Mouse (Mus musculus): ENCODE results near the gene Ldhd.
"Not testable (repeated sequence)": the region's sequence is repeated elsewhere in the genome, so short reads cannot be mapped to it uniquely, and the experiment has no call there.

Gene Ldhd

DNA sequence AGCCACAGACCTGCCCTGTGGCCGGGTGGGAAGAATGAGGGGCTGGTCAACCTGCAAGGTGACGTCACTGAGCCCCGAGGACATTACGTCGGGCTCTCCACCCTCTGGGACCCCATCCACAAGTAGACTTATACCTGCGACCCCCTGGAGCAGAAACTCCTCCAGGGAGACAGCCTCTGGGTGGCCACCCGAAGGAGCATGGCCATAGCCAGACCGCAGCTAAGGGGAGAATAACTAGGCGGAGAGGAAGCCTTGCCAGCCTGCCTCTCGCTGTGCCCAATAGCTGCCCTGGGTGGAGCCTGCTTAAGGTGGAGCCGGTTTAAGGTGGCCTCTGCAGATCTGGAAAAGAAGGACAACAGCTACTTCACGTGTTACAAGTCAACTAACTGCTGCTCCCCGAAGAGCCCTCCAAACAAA is at the start of gene Ldhd:
Gene Ldhd (minus strand): TSS at position 270 of the 417 bp plus-strand sequence.
- DNase-seq (ENCODE audit: low spot score) = no peak

DNA sequence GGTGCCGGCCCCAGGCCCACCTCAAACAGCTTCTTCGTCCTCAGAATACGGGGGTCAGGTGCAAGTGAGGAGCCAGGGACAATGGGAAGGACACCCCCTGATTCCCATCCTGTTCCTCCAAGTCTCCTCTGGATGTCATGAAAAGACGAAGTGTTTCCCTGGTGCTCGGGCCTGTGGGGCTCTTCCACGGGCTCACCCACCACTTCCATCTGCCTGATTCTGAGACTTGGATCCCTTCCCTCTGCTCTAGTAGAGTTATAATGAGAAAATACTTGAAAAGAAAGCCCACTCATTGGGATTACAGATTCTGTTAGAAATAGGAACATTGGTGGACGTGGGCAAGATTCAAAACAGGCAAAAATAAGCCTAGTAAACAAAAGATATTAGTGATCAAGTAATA is 48.7 kb upstream of the Ldhd start:
- DNase-seq (ENCODE audit: low spot score) = no peak

DNA sequence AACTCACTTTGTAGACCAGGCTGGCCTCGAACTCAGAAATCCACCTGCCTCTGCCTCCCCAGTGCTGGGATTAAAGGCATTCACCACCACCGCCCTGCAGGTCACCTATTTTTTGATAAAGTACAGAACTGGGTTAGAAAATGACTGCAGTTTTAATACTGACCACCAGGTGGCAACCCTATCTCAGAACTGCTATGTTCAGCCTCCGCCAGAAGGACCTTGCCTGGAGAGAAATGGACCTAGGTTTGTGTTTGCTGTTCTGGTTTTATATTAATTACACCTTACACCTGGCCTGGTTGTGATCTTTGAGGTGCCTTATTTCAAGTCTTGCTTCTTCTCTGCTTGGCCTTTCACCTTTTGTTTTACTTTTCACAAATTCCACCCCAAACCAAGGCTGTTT is 47.9 kb upstream of the Ldhd start:
- peak; percentile 77 for DNase-seq (ENCODE audit: low spot score)

DNA sequence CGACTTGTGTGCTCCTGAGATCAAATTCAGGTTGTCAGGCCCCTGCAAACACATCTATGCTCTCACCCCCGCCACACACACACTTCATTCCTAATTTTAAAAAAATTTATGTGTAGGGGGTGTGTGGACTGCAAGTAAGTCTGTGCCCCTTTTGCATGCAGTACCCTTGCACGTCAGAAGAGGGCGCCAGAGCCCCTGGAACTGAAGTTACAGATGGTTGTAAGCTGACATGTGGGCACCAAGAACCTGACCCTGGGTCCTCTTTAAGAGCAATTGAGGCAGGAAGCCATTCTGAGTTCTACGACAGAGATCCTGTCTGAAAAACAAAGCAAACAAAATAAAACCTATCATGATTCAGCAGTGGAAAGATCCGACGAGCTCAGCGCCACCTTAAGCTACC is 46.1 kb upstream of the Ldhd start:
- DNase-seq (ENCODE audit: low spot score) = no peak

DNA sequence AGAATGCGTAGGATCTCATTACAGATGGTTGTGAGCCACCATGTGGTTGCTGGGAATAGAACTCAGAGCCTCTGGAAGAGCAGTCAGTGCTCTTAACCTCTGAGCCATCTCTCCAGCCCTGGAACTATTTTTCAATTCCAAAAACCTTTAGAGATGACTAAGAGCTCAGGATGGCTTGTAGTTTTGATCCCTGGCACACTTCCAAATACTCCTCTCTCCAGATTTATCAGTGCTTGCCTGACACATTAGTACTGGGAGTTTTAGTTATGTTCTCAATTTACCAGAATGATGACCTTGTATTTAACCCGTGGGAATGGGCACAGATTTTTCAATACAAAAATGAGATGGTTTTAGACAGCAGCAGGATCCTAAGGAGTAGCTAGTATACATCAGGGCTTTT is 36.6 kb upstream of the Ldhd start:
- no peak for DNase-seq (ENCODE audit: low spot score)

DNA sequence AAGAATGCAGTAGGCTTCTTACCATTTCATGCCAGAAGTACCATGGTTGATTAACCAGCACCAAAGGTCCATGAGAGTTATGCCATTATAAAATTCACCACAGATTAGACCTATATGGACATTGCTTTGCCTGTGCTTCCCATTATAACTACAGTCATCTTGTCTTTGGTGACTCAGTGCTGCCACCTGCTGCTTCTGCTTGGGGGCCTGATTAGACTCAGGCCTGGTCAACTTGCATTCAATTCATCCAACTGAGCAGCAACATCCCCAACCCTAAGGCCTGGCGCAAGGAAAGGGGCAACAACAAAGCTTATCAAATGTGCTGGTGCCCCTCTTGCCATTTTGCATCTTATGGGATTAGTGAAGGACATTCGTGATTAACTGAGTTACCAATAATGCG is 32.3 kb upstream of the Ldhd start:
- DNase-seq (ENCODE audit: low spot score) = peak; percentile 75

DNA sequence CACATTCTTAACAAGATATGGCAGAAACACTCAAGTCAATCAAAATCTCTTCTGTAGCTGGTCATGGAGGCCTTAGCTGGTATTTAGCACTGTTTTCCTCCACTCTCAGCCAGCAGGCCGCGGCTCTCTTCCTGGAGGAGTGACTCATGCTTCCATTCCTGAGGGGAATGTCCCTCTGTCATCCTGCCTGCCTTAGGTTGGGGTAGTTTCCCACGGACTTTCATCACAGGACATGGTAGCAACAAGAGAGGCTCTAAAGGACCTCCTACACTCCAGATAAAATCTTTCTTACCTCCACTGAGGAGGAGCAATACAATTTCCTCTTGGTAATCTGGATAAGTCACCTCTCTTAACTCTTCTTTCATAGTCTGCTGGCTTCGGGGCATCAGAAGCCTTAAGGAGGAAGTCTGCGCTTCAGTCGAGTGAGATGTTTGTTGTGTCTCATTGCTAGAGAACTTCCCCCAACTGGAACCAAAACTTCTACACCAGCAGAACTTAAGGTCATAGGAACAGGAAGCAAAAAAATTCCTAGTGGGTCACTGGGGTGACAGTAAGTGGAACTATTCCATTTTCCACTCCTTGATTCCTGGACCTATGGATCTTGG is 28.7 kb upstream of the Ldhd start:
- DNase-seq (ENCODE audit: low spot score) = no peak

DNA sequence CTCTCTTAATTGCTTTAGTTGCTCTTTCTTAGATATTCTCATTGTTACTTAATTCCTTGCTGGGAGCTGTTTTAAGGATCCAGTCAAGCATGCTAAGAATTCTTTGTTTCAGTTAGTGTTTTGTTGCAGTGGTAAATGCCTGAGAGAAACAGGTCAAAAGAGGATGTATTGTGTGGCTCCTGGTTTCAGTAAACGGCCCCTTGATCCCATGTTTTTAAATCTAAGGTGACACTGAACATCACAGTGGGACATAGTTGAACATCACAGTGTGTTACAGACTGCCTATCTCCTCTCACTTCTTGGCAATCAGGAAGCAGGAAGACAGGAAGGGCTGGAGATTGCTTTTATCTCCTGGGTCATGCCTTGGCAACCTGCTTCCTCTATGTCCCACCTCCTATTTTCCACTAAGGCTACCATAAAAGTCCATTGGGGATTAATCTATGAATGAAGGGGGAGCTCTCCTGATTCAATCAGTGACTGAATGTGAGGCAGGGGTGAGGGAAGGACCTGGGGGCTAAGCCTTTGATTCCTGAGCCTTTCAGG is 27.2 kb upstream of the Ldhd start:
- no peak for DNase-seq (ENCODE audit: low spot score)

DNA sequence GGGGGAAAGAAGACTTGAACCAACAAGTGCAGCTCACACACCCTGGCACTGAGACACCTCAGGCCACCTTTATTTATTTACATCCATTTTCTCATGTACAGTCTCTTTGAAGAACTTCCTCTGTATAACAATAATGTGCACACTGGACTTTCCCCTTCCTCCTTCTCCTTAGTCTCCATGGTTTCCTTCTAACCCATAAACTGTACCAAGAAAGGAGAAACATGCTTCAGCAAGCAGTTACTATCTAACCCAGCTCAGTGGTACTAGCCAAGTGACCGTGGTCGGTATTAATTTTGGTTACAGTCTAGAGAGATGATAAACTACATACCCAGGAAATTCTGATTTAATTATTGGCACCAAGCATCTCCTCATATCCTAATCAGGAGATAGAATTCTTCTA is 23.4 kb upstream of the Ldhd start:
- no peak for DNase-seq (ENCODE audit: low spot score)

DNA sequence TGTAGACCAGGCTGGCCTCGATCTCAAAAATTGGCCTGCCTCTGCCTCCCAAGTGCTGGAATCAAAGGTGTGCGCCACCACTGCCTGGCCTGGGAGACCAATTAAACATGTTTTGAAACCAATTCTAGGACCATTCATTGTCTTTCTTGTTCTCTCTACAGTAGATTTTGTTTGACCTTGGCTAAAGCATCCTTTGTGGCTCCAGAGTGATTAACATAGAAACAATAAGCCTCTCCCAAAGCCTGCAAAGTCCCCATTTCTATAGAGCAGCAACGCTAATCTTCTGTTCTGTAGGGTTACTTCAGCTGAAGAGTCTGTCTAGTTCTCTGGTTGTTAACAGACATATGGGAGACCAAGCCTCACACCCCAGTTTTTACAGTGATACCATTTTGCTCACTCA is 20.5 kb upstream of the Ldhd start:
- DNase-seq (ENCODE audit: low spot score) = no peak

DNA sequence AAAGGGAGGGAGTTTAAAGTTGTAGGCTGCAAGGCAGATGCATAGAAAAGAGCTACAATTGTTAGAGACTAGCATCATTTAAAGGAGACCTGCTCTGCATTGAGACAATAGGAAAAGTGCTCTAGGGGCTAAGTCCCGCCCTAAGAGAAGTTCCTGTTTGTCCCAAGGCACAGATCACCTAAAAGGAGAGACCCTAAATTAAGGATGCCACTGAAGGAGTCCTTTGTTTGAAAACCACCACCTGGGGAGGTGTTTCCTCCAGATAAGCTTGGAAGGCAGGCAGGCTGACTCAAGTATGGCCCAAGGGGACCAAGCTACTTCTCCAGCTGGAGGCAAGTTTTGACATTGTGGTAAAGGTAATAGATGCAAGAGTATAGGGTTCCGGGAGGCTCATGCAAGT is 18.7 kb upstream of the Ldhd start:
- DNase-seq (ENCODE audit: low spot score) = no peak

DNA sequence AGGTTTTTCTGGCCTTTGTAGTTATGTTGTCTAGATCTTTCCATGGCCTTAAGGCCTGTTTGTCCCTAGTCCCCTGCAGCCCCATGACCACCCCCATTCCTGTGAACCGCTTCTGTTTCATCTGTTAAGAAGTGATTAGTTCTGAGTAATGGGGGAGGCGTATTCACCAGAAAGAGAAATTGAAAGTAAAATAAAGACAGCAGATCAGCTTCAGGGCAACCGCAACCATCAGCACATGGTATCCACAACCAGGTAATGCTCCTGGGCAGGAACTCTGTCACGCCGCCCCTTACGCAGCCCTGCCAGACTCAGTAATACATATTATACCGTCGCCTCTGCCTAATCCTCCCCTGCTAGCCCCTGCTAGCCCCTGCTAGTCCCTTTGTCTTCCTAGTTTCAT is 15.5 kb upstream of the Ldhd start:
- DNase-seq (ENCODE audit: low spot score) = no peak

DNA sequence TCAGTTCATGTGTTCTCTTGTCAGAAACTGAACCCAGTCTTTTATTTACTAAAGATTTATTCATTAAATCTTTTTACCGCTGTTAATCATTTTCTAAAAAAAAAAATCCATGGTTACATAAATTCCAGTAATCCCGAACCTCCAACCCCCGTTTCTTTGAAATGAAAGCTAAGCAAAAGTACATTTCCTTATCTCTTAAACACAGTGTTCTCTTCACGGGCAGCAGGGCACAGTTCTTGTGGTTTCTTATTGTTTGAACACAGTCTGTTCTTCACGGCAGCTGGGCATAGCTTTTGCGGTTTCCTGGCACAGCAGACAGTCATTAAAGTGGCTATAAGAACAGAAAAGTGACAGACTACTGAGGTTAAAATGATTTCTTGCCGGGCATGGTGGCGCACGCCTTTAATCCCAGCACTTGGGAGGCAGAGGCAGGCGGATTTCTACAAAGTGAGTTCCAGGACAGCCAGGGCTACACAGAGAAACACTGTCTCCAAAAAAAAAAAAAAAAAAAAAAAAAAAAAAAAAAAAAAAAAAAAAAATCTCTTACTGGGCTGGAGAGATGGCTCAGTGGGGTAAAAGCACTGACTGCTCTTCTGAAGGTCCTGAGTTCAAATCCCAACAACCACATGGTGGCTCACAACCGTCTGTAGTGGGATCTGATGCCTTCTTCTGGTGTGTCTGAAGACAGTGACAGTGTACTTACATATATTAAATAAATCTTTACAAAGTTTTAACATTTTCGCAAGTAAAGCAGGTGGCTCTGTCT is 14.3 kb upstream of the Ldhd start:
- DNase-seq (ENCODE audit: low spot score) = not testable (repeated sequence)

DNA sequence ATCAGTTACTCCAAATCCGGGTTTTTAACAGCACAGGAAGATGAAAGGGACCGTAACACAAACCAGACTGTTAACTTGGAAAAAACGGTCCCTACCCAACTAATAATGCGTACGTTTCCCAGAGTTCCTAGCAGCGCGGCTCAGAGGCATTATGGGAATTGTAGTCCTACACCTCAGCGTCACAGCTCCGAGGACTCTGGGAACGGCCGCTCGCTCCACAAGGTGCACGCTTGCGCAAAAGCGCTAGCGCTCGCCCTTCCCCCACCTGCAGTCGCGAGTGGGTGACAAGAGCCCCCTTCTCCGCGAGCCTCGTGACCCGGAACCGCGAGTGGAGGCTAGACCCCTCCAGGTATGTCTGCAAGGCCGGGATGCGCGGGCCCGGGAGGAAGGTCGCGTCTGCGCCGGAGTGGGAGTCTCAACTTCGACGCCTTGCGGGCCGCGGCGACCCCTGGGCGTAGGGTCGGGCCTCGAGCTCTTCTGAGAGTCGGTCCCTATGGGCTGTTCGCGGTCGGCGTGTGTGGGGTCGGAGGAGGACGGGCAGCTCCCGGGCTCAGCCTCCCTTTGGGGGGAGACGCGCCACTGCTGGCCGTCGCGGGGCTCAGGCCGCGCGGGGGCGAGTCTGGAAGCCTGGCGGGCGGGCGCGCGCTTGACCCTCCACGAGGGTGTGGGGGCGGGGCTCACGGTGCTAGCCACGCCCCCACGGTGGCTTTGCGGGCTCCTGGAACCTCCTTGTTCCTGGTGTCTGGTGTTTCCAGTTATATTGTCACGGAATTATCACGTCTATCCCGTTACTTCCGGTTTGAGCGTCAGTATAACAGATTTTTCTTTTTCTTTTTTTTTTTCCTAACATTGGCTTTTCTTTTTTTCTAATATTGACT is 13.3 kb upstream of the Ldhd start, which contains the start of gene Zfp1:
Gene Zfp1 (plus strand): TSS at position 138 of the 878 bp plus-strand sequence.
- peak; percentile 98 for DNase-seq (ENCODE audit: low spot score)

DNA sequence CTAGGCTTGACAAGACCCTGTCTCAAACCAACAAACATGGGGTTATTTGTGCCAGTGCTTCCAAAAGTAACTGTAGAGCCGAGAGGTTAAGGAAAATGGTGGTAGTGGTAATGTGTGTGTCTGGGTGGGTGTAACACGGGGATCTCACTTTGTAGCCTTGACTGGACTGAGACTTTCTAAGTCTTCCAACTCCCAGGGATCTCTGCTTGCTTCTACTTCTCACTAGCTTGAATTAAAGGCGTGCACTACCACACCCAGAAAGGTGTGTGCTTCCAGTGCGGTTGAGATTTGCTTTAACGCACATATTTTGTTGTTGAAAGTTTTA is 12.7 kb upstream of the Ldhd start:
- DNase-seq (ENCODE audit: low spot score) = no peak

DNA sequence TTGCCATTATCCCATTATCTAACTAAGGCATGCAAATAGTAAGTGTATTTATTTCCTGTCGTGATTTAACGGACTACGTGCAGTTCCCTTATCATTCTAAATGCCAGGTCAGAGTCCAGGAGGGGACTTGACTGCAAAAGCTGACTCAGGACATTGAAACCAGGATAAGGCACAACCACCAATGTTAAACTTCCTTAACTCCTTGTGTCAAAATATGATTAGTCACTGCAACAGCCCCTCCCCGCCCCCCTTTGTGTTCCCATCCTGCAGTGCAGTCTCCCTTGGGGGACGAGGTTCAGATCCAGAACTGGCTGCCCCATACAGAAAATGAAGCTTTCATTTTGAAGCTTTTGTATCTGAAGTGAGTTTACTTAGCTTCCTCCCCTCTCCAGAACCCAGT is 12.3 kb upstream of the Ldhd start:
- DNase-seq (ENCODE audit: low spot score) = no peak

DNA sequence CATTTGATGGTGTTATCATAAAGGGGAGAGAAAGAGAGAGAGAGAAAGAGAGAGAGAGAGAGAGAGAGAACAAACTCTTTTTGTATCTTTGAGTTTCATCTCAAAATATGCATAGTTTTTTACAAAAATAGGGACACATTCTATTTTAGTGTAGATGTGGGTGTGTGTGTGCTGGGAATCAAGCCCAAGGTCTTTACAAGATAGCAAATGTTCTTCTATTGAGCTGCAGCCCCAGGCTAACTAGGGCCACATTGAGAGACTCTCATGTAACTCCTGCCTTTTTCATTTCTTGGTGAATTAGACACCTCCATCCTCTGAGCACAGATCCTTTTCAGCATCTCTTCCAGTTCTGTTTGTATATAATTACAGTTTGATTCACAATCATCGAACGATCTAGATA is 10.9 kb upstream of the Ldhd start:
- DNase-seq (ENCODE audit: low spot score) = no peak

DNA sequence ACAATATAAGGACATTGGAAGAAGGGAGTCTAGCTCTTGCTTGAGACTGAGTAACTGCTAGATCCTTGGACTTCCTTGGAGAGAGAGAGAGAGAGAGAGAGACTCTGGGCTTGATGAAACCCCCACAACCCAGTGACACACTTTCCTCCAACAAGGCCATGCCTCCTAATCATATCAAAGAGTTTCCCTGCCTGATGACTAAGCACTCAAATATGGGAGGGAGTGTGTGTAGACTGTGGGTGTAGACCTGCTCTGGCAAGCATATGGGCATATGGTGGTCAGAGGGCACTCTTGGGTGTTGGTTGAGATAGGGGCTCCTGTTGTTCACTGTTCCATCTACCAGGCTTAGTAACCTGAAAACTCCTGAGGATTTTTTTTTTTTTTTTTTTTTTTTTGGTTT is 7.9 kb upstream of the Ldhd start:
- no peak for DNase-seq (ENCODE audit: low spot score)

DNA sequence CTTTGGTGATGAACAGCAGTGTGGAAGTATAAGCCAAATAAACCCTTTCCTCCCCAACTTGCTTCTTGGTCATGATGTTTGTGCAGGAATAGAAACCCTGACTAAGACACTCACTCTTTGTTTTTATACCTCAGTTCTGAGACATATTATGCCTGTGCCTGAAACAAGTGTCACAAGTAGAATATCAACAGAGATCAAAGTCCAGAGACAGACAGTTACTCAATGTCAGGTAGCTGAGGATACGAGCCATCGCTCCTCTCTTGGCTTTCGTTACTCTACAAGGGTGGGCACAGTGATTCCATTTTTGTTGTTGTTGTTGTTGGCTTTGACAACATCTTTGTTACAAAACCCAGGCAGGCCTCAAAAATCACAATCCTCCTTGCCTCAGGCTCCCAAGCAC is 2.8 kb upstream of the Ldhd start:
- no peak for DNase-seq (ENCODE audit: low spot score)

DNA sequence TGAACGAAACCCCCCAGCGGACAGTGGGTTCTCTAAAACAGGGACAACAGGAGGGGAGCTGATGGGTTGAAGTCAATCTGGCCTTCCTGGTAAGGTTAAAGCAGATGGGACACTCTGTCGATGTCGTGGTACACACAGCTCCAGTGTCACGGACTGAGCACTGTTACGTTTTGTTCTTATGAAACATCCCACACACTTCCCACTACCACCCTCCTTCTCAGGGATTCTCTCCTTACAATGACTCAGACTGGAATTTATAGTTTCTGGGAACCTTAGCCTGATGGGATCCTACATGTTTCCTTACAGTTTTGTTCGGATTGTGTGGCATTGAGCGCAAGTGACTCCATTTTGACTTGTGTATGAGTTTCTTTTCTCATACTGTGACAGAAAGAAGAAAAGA is 1.4 kb upstream of the Ldhd start:
- no peak for DNase-seq (ENCODE audit: low spot score)

DNA sequence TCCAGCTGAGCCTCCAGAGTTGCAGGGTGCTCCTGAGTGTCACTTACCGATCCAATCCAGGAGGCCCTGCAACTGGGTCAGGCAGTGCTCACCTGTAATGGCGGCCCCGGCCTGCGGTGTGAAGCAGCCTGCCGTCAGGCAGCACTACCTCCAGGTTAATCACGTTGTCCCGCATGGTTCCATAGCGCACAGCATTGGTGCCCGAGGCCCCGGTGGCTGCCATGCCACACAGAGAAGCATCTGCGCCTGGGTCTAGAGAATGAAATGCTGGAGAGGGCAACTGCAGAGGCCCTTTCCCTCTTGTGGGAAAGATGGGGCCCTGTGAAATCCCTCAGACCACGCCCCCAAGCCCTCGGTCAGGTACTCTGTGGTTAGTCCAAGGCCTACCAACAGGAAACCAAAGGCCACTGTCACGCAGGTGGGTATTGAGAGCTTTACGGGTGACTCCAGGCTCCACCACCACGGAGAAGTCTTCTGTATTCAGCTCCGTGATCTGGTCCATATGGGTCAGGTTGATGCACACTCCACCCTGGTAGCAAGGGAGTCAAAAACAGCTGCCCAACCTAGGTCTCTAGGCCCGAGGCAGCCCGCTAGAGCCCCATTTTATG is 1.2 kb downstream of the Ldhd start:
- no peak for DNase-seq (ENCODE audit: low spot score)

DNA sequence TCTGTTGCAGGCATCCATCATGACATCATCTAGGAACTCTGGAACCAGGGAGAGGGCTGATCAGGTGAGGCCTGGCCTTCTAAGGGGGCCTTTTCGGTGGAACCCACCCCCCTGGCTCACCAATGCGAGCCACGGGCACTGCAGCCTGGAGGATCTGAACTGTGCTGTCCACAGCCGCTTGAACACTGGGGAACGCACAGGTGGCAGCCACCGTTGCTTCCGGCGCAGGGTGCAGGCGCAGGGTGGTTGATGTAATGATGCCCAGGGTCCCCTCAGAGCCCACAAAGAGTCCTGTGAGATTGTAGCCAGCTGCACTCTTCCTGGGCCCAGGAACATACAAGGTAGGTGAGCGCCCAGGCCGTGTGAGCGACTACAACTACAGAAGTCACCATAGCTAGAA is 1.8 kb downstream of the Ldhd start:
- no peak for DNase-seq (ENCODE audit: low spot score)

Data from embryo, embryonic 10 days (tissue).